Comparison of ENCODE assay signal across 9 mouse cellular contexts in the genomic region with DNA sequence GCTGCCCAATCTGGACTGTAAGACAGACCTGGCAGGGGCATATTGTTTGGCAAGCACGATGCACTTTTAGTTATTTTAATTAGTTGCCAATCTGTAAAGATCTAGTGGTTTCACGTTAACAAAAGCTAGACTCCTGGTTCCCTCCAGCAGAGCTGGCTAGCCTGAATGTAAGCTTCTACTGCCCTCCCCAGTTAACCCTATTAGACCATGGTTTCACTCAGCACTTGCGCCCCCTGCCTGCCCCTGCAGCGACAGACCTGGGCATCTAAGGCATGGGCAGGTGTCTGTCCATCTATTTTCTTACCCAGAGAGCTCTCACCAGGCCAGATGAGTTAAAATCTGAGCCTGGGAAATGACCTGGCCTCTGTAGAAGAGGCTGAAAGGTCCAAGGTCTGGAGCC. TPM values are rescaled to one million over a fixed set of nuclear protein-coding genes. Genes with fewer than 3 reads are reported as not detected.
A peak's percentile ranks its signal among the peaks of the same experiment; 100 is the strongest.
DNase-seq lines count a peak whose midpoint lies in the region; ATAC-seq and TF ChIP-seq lines count a peak whose summit lies in the region.
"Had no signal": no experiment of that assay in that cellular context is flagged by ENCODE, and none has a peak within 500 bp of the region (broad histone marks: within the 10 kb centered on the region; RNA-seq: fewer than 3 reads in every experiment).

No protein-coding gene starts in this region.

- H3K9ac ChIP-seq in hindbrain, embryonic 16.5 days (ENCODE audit: low read depth, low read length), result peak overlapping the region; percentile 13; the same call in 1 of the 2 replicates
- no peak overlapping the region for H3K9ac ChIP-seq in lung, postnatal 0 days (replicated peaks; ENCODE audit: low read depth)
- H3K9ac ChIP-seq: embryonic facial prominence, embryonic 12.5 days had no signal

- TF ChIP-seq POLR2A in small intestine, adult 2 months (IDR thresholded peaks at IDR 0.05; ENCODE audit: low read depth, low read length), result no peak

- H3K27ac ChIP-seq in hindbrain, embryonic 16.5 days (ENCODE audit: low read depth, low read length), result no peak overlapping the region
- H3K27ac ChIP-seq in lung, postnatal 0 days (ENCODE audit: low read length), result no peak overlapping the region
- H3K27ac ChIP-seq in small intestine, adult 2 months (ENCODE audit: insufficient read depth, low read depth, low read length), result no peak overlapping the region
- H3K27ac ChIP-seq: embryonic facial prominence, embryonic 12.5 days had no signal

- peak overlapping the region; percentile 70 for H3K4me2 ChIP-seq in hindbrain, embryonic 16.5 days (ENCODE audit: low read length)
- H3K4me2 ChIP-seq in lung, postnatal 0 days (replicated peaks; ENCODE audit: low read depth, low read length), result no peak overlapping the region
- H3K4me2 ChIP-seq: embryonic facial prominence, embryonic 12.5 days had no signal

- H3K9me3 ChIP-seq in hindbrain, embryonic 16.5 days (ENCODE audit: control insufficient read depth, low read length), result 0 out of 2 replicates have a peak, but pooled peaks cover 2% of the 10 kb centered on the region
- H3K9me3 ChIP-seq in lung, postnatal 0 days (ENCODE audit: low read length), result no peaks in the 10 kb centered on the region
- H3K9me3 ChIP-seq: embryonic facial prominence, embryonic 12.5 days had no signal

- intact Hi-C loops in left cerebral cortex, postnatal 4 days (cut with DNase I), result loop anchor here (2.0 to 5.0 kb wide), 3 partner anchors 41 to 125 kb away; no protein-coding TSS in a partner anchor

- no peak for TF ChIP-seq EP300 in lung, postnatal 0 days (IDR thresholded peaks at IDR 0.05)

- 15% methylated on average over 4 of the region's 4 CpGs for WGBS in hindbrain, embryonic 16.5 days
- 22% methylated on average over 4 of the region's 4 CpGs for WGBS in lung, postnatal 0 days
- 10% methylated on average over 4 of the region's 4 CpGs for WGBS in small intestine, adult 2 months

- no peak for ATAC-seq in hindbrain, embryonic 16.5 days
- no peak for ATAC-seq in lung, postnatal 0 days
- no peak for ATAC-seq in frontal cortex, adult (ENCODE audit: low TSS enrichment)

- no peak overlapping the region; the same call in 1 of the 2 replicates for H3K4me3 ChIP-seq in hindbrain, embryonic 16.5 days (ENCODE audit: low read length)
- H3K4me3 ChIP-seq in lung, postnatal 0 days (ENCODE audit: low read depth, low read length), result no peak overlapping the region
- no peak overlapping the region for H3K4me3 ChIP-seq in small intestine, adult 2 months (ENCODE audit: low read depth, low read length)
- H3K4me3 ChIP-seq: embryonic facial prominence, embryonic 12.5 days had no signal

- H3K4me1 ChIP-seq in hindbrain, embryonic 16.5 days (ENCODE audit: control insufficient read depth, insufficient read depth, low read depth, low read length), result peaks cover 29% of the 10 kb centered on the region
- peaks cover 7% of the 10 kb centered on the region; the same call in 1 of the 2 replicates for H3K4me1 ChIP-seq in lung, postnatal 0 days (ENCODE audit: insufficient read depth, low read depth, low read length)
- peaks cover 17% of the 10 kb centered on the region for H3K4me1 ChIP-seq in small intestine, adult 2 months (ENCODE audit: control insufficient read depth, insufficient read depth, insufficient read length, low read length)

- H3K36me3 ChIP-seq in hindbrain, embryonic 16.5 days (ENCODE audit: control insufficient read depth, insufficient read depth, low read length), result no peaks in the 10 kb centered on the region
- H3K36me3 ChIP-seq in lung, postnatal 0 days (ENCODE audit: insufficient read depth, low read length), result no peaks in the 10 kb centered on the region
- no peaks in the 10 kb centered on the region for H3K36me3 ChIP-seq in small intestine, adult 2 months (ENCODE audit: control insufficient read depth, insufficient read depth, low read length)
- H3K36me3 ChIP-seq: embryonic facial prominence, embryonic 12.5 days had no signal

- TF ChIP-seq CTCF in lung, postnatal 0 days (IDR thresholded peaks at IDR 0.05), result peak; percentile 72
- TF ChIP-seq CTCF in small intestine, adult 2 months (IDR thresholded peaks at IDR 0.05; ENCODE audit: extremely low read depth, insufficient read length, insufficient replicate concordance, low read depth, low read length), result peak; percentile 74; the same call in 1 of the 2 replicates

- DNase-seq in left cerebral cortex, postnatal 4 days, result peak; percentile 81
- no peak for DNase-seq in left cerebral cortex, adult 8-10 months (ENCODE audit: low spot score in 2 of 2)
- peak; percentile 57 for DNase-seq in MN1 (ENCODE audit: low spot score)
- peak; percentile 47 to 74 for DNase-seq in cerebellum, postnatal 25 days
- peak; percentile 45 for DNase-seq in lung, postnatal 0 days (ENCODE audit: low spot score)

- no peaks in the 10 kb centered on the region for H3K27me3 ChIP-seq in hindbrain, embryonic 16.5 days (replicated peaks; ENCODE audit: control insufficient read depth, insufficient read depth, low read length)
- H3K27me3 ChIP-seq in lung, postnatal 0 days (replicated peaks; ENCODE audit: insufficient read depth, low read length), result 0 out of 2 replicates have a peak, but pooled peaks cover 5% of the 10 kb centered on the region
- H3K27me3 ChIP-seq in small intestine, adult 2 months (ENCODE audit: control insufficient read depth, insufficient read depth, low read length), result no peaks in the 10 kb centered on the region

RNA-seq across cellular contexts. Expression of a gene that starts 4.4 kb away (rescaled TPM):
- 100 to 1,000 TPM; 331 to 352 TPM for total RNA-seq in left cerebral cortex, postnatal 4 days (2021)
- total RNA-seq in left cerebral cortex, adult 8-10 months (2022), result 100 to 1,000 TPM; 252 to 273 (median 260) TPM
- 151 and 154 TPM in 2 replicates for polyA plus RNA-seq in hindbrain, embryonic 16.5 days (2015; fragmentation: Nextera tagmentation; extraction: Ambion mirVana)
- polyA plus RNA-seq in lung, postnatal 0 days (2015; fragmentation: Nextera tagmentation; extraction: Ambion mirVana), result 18.7 and 20.0 TPM in 2 replicates
- polyA plus RNA-seq in small intestine, adult 2 months (2012; rRNA removed), result 26.1 and 52.4 TPM in 2 replicates

Comparison
In these comparisons a context has a peak if more than half of its experiments do, and no peak if none do; other contexts are left out.
1. DNase-seq: peak in left cerebral cortex, postnatal 4 days (single experiment), MN1 (single experiment), cerebellum, postnatal 25 days (2 of 2) and lung, postnatal 0 days (single experiment); none in left cerebral cortex, adult 8-10 months (0 of 2).